Mouse (Mus musculus): ENCODE measurements at regions not wholly inside any gene's neighbourhood (a gene's known extent, or its start where the extent isn't known, plus 50 kb on each side); places are given as distances from the start of the nearest gene placed in this dataset.

DNA sequence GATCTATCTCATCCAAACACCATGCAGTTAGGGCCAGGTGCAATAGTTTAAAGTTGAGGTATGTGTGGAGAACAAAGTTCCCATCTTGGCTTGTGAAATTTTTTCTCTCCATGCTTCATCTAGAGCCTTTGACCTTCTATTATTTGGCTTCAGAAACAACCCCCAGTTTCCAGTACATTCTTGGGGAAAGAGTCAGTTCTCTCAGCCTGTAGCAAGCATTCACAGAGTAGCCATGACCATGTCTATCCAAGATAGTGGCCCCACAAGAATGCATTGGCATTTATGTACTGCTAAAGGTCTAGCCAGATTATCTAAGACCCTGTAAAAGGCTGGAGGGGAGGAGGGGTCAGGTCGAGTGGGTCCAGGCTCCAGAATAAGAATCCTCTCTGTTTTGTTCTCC is 229.8 kb downstream of the En1 start:
- H3K9me3 ChIP-seq (replicated peaks; ENCODE audit: control insufficient read depth, low read length) = no peaks in the 10 kb centered on the region
- no peak overlapping the region for H3K27ac ChIP-seq (ENCODE audit: low read length)
- 56% methylated on average over 1 of the region's 1 CpGs for WGBS
- H3K36me3 ChIP-seq (ENCODE audit: control insufficient read depth, insufficient read depth) = no peaks in the 10 kb centered on the region
- H3K9ac ChIP-seq (ENCODE audit: low read length) = no peak overlapping the region
- no peak overlapping the region for H3K4me2 ChIP-seq (ENCODE audit: low read depth, low read length)
- no peak for ATAC-seq (replicated peaks; ENCODE audit: extremely low read depth, insufficient read depth, low FRiP score)
- H3K4me3 ChIP-seq (ENCODE audit: low read length) = no peak overlapping the region
- H3K27me3 ChIP-seq (ENCODE audit: control insufficient read depth, insufficient read depth, low read length) = no peaks in the 10 kb centered on the region
- no peaks in the 10 kb centered on the region for H3K4me1 ChIP-seq (ENCODE audit: control insufficient read depth, insufficient read depth, low read length)

- 44% methylated on average over 7 of the region's 7 CpGs for WGBS
- Histone ChIP-seq H3K4me3 (ENCODE audit: low read length) (no peak overlapping the region), H3K9me3 (replicated peaks; ENCODE audit: control insufficient read depth, low read length) (no peaks in the 10 kb centered on the region), H3K4me2 (ENCODE audit: low read depth, low read length) (no peak overlapping the region), H3K36me3 (ENCODE audit: control insufficient read depth, insufficient read depth) (no peaks in the 10 kb centered on the region), H3K4me1 (ENCODE audit: control insufficient read depth, insufficient read depth, low read length) (peaks cover 3% of the 10 kb centered on the region; the same call in 1 of the 2 replicates), H3K9ac (ENCODE audit: low read length) (no peak overlapping the region), H3K27ac (ENCODE audit: low read length) (no peak overlapping the region), H3K27me3 (ENCODE audit: control insufficient read depth, insufficient read depth, low read length) (no peaks in the 10 kb centered on the region; the same call in 1 of the 2 replicates)
- no peak for ATAC-seq (replicated peaks; ENCODE audit: extremely low read depth, insufficient read depth, low FRiP score)
Observed at GRCm38 (mm10) chr1:120842596-120842995, 240.4 kb downstream of the En1 start.

GRCm38 (mm10) chr1:120846146-120846545 is 243.9 kb downstream of the En1 start:
- Histone ChIP-seq H3K9me3 (replicated peaks; ENCODE audit: control insufficient read depth, low read length) (no peaks in the 10 kb centered on the region), H3K4me3 (ENCODE audit: low read length) (no peak overlapping the region), H3K27ac (ENCODE audit: low read length) (no peak overlapping the region), H3K36me3 (ENCODE audit: control insufficient read depth, insufficient read depth) (no peaks in the 10 kb centered on the region), H3K4me2 (ENCODE audit: low read depth, low read length) (no peak overlapping the region), H3K27me3 (ENCODE audit: control insufficient read depth, insufficient read depth, low read length) (no peaks in the 10 kb centered on the region; the same call in 1 of the 2 replicates), H3K9ac (ENCODE audit: low read length) (no peak overlapping the region), H3K4me1 (ENCODE audit: control insufficient read depth, insufficient read depth, low read length) (peaks cover 3% of the 10 kb centered on the region; the same call in 1 of the 2 replicates)
- no peak for ATAC-seq (replicated peaks; ENCODE audit: extremely low read depth, insufficient read depth, low FRiP score)
- 67% methylated on average over 2 of the region's 2 CpGs for WGBS

DNA sequence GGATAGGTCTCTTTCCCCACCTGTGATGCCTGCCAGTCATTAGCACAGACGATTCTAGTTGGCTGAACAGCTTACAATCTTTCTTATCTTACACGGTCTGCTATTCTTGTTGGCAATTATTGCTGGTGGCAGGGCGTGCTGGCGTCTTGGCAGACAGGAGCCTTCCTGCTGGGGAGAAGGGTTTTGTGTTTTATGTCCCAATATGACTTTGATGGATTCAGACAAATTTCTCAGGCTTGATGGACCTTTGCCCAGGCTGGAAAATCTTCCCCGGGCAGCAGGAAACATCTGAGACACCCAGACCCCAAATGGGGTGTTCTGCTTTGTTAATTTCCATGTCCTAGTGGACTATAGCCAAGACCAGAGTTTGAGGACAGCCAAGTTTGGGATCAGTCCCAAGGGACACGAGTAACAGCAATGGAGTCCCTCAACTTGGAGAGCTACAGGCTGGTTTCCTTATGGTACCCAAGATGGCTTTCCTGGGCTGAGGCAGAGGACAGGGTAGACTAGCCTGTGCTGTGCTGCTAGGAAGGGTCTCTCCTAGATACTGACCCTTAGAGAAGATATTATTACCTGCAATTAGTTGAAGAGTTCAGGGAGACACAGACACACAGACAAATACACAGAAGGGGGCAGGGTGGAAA is 249.8 kb downstream of the En1 start:
- H3K9me3 ChIP-seq (replicated peaks; ENCODE audit: control insufficient read depth, low read length) = no peaks in the 10 kb centered on the region
- H3K27me3 ChIP-seq (ENCODE audit: control insufficient read depth, insufficient read depth, low read length) = no peaks in the 10 kb centered on the region; the same call in 1 of the 2 replicates
- H3K4me1 ChIP-seq (ENCODE audit: control insufficient read depth, insufficient read depth, low read length) = no peaks in the 10 kb centered on the region
- H3K4me2 ChIP-seq (ENCODE audit: low read depth, low read length) = no peak overlapping the region
- no peaks in the 10 kb centered on the region for H3K36me3 ChIP-seq (ENCODE audit: control insufficient read depth, insufficient read depth)
- H3K4me3 ChIP-seq (ENCODE audit: low read length) = no peak overlapping the region
- H3K27ac ChIP-seq (ENCODE audit: low read length) = no peak overlapping the region
- no peak for ATAC-seq (replicated peaks; ENCODE audit: extremely low read depth, insufficient read depth, low FRiP score)
- no peak overlapping the region for H3K9ac ChIP-seq (ENCODE audit: low read length)
- 54% methylated on average over 6 of the region's 6 CpGs for WGBS

DNA sequence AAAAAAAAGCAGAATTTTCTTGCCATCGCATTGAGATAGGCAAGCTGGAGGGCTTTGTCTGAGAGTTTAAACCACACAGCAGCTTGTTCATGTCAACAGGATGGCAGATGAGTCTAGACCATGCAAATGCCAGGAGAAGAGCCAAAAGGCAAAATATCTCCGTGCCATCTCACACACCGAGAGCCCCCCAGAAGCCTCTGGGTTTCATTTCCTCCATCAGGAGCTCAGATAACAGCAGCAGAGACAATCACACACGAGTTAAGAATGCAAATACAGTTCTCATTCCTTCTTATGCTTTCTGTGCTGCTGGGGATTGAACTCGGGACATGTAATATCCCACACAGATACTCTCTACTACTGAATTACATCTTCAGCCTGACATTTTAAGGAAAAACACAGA is 255.3 kb downstream of the En1 start:
- ATAC-seq (replicated peaks; ENCODE audit: extremely low read depth, insufficient read depth, low FRiP score) = no peak
- Histone ChIP-seq H3K4me2 (ENCODE audit: low read depth, low read length) (no peak overlapping the region), H3K9me3 (replicated peaks; ENCODE audit: control insufficient read depth, low read length) (no peaks in the 10 kb centered on the region), H3K36me3 (ENCODE audit: control insufficient read depth, insufficient read depth) (no peaks in the 10 kb centered on the region), H3K27me3 (ENCODE audit: control insufficient read depth, insufficient read depth, low read length) (no peaks in the 10 kb centered on the region), H3K4me3 (ENCODE audit: low read length) (no peak overlapping the region), H3K4me1 (ENCODE audit: control insufficient read depth, insufficient read depth, low read length) (no peaks in the 10 kb centered on the region), H3K9ac (ENCODE audit: low read length) (no peak overlapping the region), H3K27ac (ENCODE audit: low read length) (no peak overlapping the region)
- 46% methylated on average over 5 of the region's 5 CpGs for WGBS

GRCm38 (mm10) chr1:120859546-120859945 is 257.3 kb downstream of the En1 start:
- Histone ChIP-seq H3K27ac (ENCODE audit: low read length) (no peak overlapping the region), H3K27me3 (ENCODE audit: control insufficient read depth, insufficient read depth, low read length) (no peaks in the 10 kb centered on the region), H3K36me3 (ENCODE audit: control insufficient read depth, insufficient read depth) (no peaks in the 10 kb centered on the region), H3K4me2 (ENCODE audit: low read depth, low read length) (no peak overlapping the region), H3K9me3 (replicated peaks; ENCODE audit: control insufficient read depth, low read length) (no peaks in the 10 kb centered on the region), H3K4me1 (ENCODE audit: control insufficient read depth, insufficient read depth, low read length) (no peaks in the 10 kb centered on the region), H3K9ac (ENCODE audit: low read length) (no peak overlapping the region), H3K4me3 (ENCODE audit: low read length) (no peak overlapping the region)
- WGBS = 62% methylated on average over 5 of the region's 5 CpGs
- no peak for ATAC-seq (replicated peaks; ENCODE audit: extremely low read depth, insufficient read depth, low FRiP score)

DNA sequence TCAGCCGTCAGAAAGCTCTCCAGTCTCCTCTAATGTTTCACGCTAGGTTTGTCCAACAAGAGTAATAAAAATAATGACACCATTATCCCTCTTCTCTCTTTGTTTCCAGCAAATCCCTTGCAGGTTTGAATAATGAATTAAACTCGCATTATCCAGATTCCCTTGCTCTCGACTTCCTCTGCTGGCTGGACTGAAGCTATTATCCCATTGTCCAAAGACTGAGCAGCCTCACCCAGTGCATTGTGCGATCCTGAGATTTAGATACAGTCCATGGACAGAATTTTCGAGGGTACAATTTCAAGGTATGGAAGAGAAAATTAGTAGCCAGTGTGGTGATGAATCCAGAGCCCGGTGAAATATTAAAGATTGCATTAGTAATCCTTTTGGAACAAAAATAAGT is 270.3 kb downstream of the En1 start:
- 71% methylated on average over 7 of the region's 7 CpGs for WGBS
- Histone ChIP-seq H3K4me1 (ENCODE audit: control insufficient read depth, insufficient read depth, low read length) (no peaks in the 10 kb centered on the region), H3K9ac (ENCODE audit: low read length) (no peak overlapping the region), H3K4me3 (ENCODE audit: low read length) (no peak overlapping the region), H3K27ac (ENCODE audit: low read length) (no peak overlapping the region), H3K36me3 (ENCODE audit: control insufficient read depth, insufficient read depth) (no peaks in the 10 kb centered on the region), H3K9me3 (replicated peaks; ENCODE audit: control insufficient read depth, low read length) (no peaks in the 10 kb centered on the region), H3K4me2 (ENCODE audit: low read depth, low read length) (no peak overlapping the region), H3K27me3 (ENCODE audit: control insufficient read depth, insufficient read depth, low read length) (no peaks in the 10 kb centered on the region)
- no peak for ATAC-seq (replicated peaks; ENCODE audit: extremely low read depth, insufficient read depth, low FRiP score)

- Histone ChIP-seq H3K4me2 (ENCODE audit: low read depth, low read length) (no peak overlapping the region), H3K4me3 (ENCODE audit: low read length) (no peak overlapping the region), H3K27me3 (ENCODE audit: control insufficient read depth, insufficient read depth, low read length) (no peaks in the 10 kb centered on the region), H3K9me3 (replicated peaks; ENCODE audit: control insufficient read depth, low read length) (no peaks in the 10 kb centered on the region), H3K27ac (ENCODE audit: low read length) (no peak overlapping the region), H3K4me1 (ENCODE audit: control insufficient read depth, insufficient read depth, low read length) (no peaks in the 10 kb centered on the region), H3K9ac (ENCODE audit: low read length) (no peak overlapping the region), H3K36me3 (ENCODE audit: control insufficient read depth, insufficient read depth) (no peaks in the 10 kb centered on the region)
- no peak for ATAC-seq (replicated peaks; ENCODE audit: extremely low read depth, insufficient read depth, low FRiP score)
- 86% methylated on average over 10 of the region's 10 CpGs for WGBS
Observed at GRCm38 (mm10) chr1:120882959-120883549, 280.8 kb downstream of the En1 start.

GRCm38 (mm10) chr1:120883632-120884031 is 281.4 kb downstream of the En1 start:
- no peak for ATAC-seq (replicated peaks; ENCODE audit: extremely low read depth, insufficient read depth, low FRiP score)
- 63% methylated on average over 9 of the region's 9 CpGs for WGBS

More at GRCm38 (mm10) chr1:120883632-120884031, 281.4 kb downstream of the En1 start:
- H3K27me3 ChIP-seq (ENCODE audit: control insufficient read depth, insufficient read depth, low read length) = no peaks in the 10 kb centered on the region
- H3K9me3 ChIP-seq (replicated peaks; ENCODE audit: control insufficient read depth, low read length) = no peaks in the 10 kb centered on the region
- H3K9ac ChIP-seq (ENCODE audit: low read length) = no peak overlapping the region
- H3K4me1 ChIP-seq (ENCODE audit: control insufficient read depth, insufficient read depth, low read length) = no peaks in the 10 kb centered on the region
- H3K4me3 ChIP-seq (ENCODE audit: low read length) = no peak overlapping the region
- no peaks in the 10 kb centered on the region for H3K36me3 ChIP-seq (ENCODE audit: control insufficient read depth, insufficient read depth)
- no peak overlapping the region for H3K4me2 ChIP-seq (ENCODE audit: low read depth, low read length)
- H3K27ac ChIP-seq (ENCODE audit: low read length) = no peak overlapping the region

Measured in heart, embryonic 16.5 days (tissue).